Mouse (Mus musculus) liver, adult 2 months (tissue): ENCODE data around the gene Slc22a27.
"Not testable (repeated sequence)": the region's sequence is repeated elsewhere in the genome, so short reads cannot be mapped to it uniquely, and the experiment has no call there.

ENCODE experiments used
- CTCF ChIP-seq: fragments of 200-500 bp; IDR thresholded peaks from 2 replicates; pipeline ENCODE4 v1.5.1; 2011; ENCODE audit warnings: low read depth, low read length, control low read depth
- POLR2A ChIP-seq: fragments of 200-500 bp; IDR thresholded peaks from 2 replicates; pipeline ENCODE4 v1.6.1; 2011; ENCODE audit warnings: low read length, control low read depth; ENCODE audit not compliant: insufficient read depth; ENCODE audit errors: extremely low read depth

DNA sequence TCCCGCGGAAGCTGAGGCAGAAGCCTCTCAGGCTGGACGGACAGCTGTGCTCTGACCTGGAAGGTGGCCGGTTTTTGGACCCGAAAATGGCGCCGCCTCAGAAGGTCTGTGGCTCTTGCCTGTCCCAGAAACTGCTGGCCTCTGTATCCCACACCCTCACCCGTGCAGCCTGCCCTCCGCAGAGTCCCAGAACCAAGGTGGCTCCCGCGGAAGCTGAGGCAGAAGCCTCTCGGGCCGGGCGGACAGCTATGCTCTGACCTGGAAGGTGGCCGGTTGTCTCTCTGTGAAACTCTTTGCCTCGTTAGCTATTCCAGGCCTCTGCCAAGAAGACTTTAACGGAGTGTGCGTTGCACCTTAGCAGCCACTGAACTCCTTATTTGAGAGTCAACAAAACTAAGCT, 26.4 kb downstream of the Slc22a27 start:
- TF ChIP-seq CTCF, POLR2A: not testable (repeated sequence)
